Mouse (Mus musculus) lung, adult 18-20 months (tissue): ENCODE data around the gene Pop4.

Source experiments
- DNase-seq, 2 experiments: peaks; one replicate each; pipeline ENCODE4 v3.0.0; 2022; ENCODE audit warnings: mixed read lengths in 2 of 2

Gene Pop4

GRCm38 (mm10) chr7:38218631-38219367 lies 52.4 kb downstream of the Pop4 start:
- DNase-seq, result no peak

- DNase-seq, result peak; percentile 76 to 81
Measured at GRCm38 (mm10) chr7:38217417-38218171, 53.6 kb downstream of the Pop4 start.

- no peak for DNase-seq
Measured at GRCm38 (mm10) chr7:38215697-38216096, 55.5 kb downstream of the Pop4 start.

GRCm38 (mm10) chr7:38215281-38215680 lies 55.9 kb downstream of the Pop4 start:
- no peak for DNase-seq

GRCm38 (mm10) chr7:38214473-38215214 lies 56.6 kb downstream of the Pop4 start:
- no peak for DNase-seq

GRCm38 (mm10) chr7:38212651-38213062 lies 58.6 kb downstream of the Pop4 start:
- no peak for DNase-seq
